Mouse (Mus musculus) spleen, adult 2 months (tissue): Measurements from ENCODE around the gene Sema6d.

ENCODE experiments used
- CTCF ChIP-seq: fragments of 200-500 bp; IDR thresholded peaks from 2 replicates; pipeline ENCODE4 v1.5.1; 2011; ENCODE audit warnings: mild to moderate bottlenecking, inconsistent platforms; ENCODE audit not compliant: insufficient read depth, insufficient read length, insufficient replicate concordance; ENCODE audit errors: extremely low read depth
- POLR2A ChIP-seq: fragments of 200-500 bp; IDR thresholded peaks from 2 replicates; pipeline ENCODE4 v1.6.1; 2011; ENCODE audit warnings: low read depth, low read length, inconsistent platforms

- TF ChIP-seq CTCF (no peak), POLR2A (no peak)
Measured at GRCm38 (mm10) chr2:124403981-124404380, 314.2 kb downstream of the Sema6d start.
